Mouse (Mus musculus) spleen, adult 2 months (tissue): ENCODE results near the gene Rps18.

Experiments used
- CTCF ChIP-seq: fragments of 200-500 bp; IDR thresholded peaks from 2 replicates; pipeline ENCODE4 v1.5.1; 2011; ENCODE audit warnings: mild to moderate bottlenecking, inconsistent platforms; ENCODE audit not compliant: insufficient read depth, insufficient read length, insufficient replicate concordance; ENCODE audit errors: extremely low read depth
- POLR2A ChIP-seq: fragments of 200-500 bp; IDR thresholded peaks from 2 replicates; pipeline ENCODE4 v1.6.1; 2011; ENCODE audit warnings: low read depth, low read length, inconsistent platforms

DNA sequence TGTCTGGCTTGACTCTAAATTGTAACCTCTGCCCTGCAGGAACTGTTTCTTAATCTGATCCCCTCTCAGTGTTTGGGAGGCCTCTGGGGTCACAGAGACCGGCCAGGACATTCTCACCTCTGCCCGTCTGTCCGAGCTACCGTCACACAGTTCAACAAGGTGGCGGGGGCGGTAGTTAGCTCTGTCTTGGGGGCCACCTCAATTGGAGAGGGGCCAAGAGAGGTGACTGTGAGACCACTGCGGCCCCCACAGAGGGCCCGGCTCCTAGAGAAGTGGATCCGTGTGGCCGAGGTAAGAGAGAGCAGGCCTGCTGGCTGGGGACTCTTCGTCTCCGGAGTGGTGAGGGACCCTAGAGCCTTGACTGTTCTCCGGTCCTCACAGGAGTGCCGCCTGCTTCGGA lies 22.8 kb downstream of the Rps18 start:
- TF ChIP-seq POLR2A: no peak
- TF ChIP-seq CTCF: no peak
